Mouse (Mus musculus) erythroblast, adult 5-6 weeks (primary cell): ENCODE results near the gene N4bp3. TPM values are rescaled to one million over a fixed set of nuclear protein-coding genes. Genes with fewer than 3 reads are reported as not detected.

Experiments
- ATAC-seq: replicated peaks from 2 replicates; pipeline ENCODE4 v1.8.0; 2016; ENCODE audit warnings: moderate number of reproducible peaks, mild to moderate bottlenecking, moderate TSS enrichment, inconsistent platforms; ENCODE audit not compliant: poor library complexity, low FRiP score, severe bottlenecking
- total RNA-seq, 2 experiments: library from RNA; stranded (forward) in 1 of 2; stranded (reverse) in 1 of 2; fragments of 150-400 nt in 1 of 2; fragments of 200-764, 138-1000 nt in 1 of 2; gene quantifications; 2 replicates each; pipeline versions ENCODE4 v1.2.3 to v1.2.4; 2015 to 2017; ENCODE audit warnings: low replicate concordance in 2 of 2

Gene N4bp3
- total RNA-seq, 2 experiments from 2014 or later: not detected

- no peak for ATAC-seq
Measured at GRCm38 (mm10) chr11:51656798-51657521, 6.3 kb upstream of the N4bp3 start.

GRCm38 (mm10) chr11:51654891-51655290 is 4.2 kb upstream of the N4bp3 start:
- ATAC-seq: no peak

- ATAC-seq: no peak
Measured at GRCm38 (mm10) chr11:51653736-51654135, 3.1 kb upstream of the N4bp3 start.

- ATAC-seq: no peak
Measured at GRCm38 (mm10) chr11:51652889-51653418, 2.3 kb upstream of the N4bp3 start.

GRCm38 (mm10) chr11:51650261-51650660 is 381 bp downstream of the N4bp3 start:
- no peak for ATAC-seq

- ATAC-seq: no peak
Measured at GRCm38 (mm10) chr11:51649889-51650199, 798 bp downstream of the N4bp3 start.

- ATAC-seq: no peak
Measured at GRCm38 (mm10) chr11:51649111-51649888, 1.3 kb downstream of the N4bp3 start.

- no peak for ATAC-seq
Measured at GRCm38 (mm10) chr11:51648566-51648965, 2.1 kb downstream of the N4bp3 start.

GRCm38 (mm10) chr11:51646751-51647667 is 3.6 kb downstream of the N4bp3 start:
- ATAC-seq: no peak

- no peak for ATAC-seq
Measured at GRCm38 (mm10) chr11:51646245-51646644, 4.4 kb downstream of the N4bp3 start.

- no peak for ATAC-seq
Measured at GRCm38 (mm10) chr11:51645293-51645692, 5.3 kb downstream of the N4bp3 start.

GRCm38 (mm10) chr11:51644217-51644616 is 6.4 kb downstream of the N4bp3 start:
- no peak for ATAC-seq

- ATAC-seq: no peak
Measured at GRCm38 (mm10) chr11:51643761-51644160, 6.9 kb downstream of the N4bp3 start.

GRCm38 (mm10) chr11:51643202-51643601 is 7.4 kb downstream of the N4bp3 start:
- ATAC-seq: no peak

GRCm38 (mm10) chr11:51640748-51641147 is 9.9 kb downstream of the N4bp3 start:
- no peak for ATAC-seq

GRCm38 (mm10) chr11:51638497-51638896 is 12.1 kb downstream of the N4bp3 start:
- no peak for ATAC-seq

- ATAC-seq: no peak
Measured at GRCm38 (mm10) chr11:51637971-51638414, 12.6 kb downstream of the N4bp3 start.

- peak; percentile 86 for ATAC-seq
Measured at GRCm38 (mm10) chr11:51636323-51636684, 14.3 kb downstream of the N4bp3 start.

GRCm38 (mm10) chr11:51635525-51636322 is 14.9 kb downstream of the N4bp3 start, which contains the start of gene Rmnd5b:
TSS of gene Rmnd5b (minus strand) at chr11:51635896.
- ATAC-seq: peak; percentile 80
